Mouse (Mus musculus) brown adipose tissue, adult 24 weeks (tissue): ENCODE measurements around the gene Slamf7. TPM values are rescaled to one million over a fixed set of nuclear protein-coding genes. Genes with fewer than 3 reads are reported as not detected.

Experiments
- H3K27ac ChIP-seq: fragments of 200-500 bp; replicated peaks from 2 replicates; pipeline ENCODE4 v1.5.1; 2012; ENCODE audit warnings: low read depth, mild to moderate bottlenecking, low read length
- H3K4me1 ChIP-seq: fragments of 200-500 bp; 2 replicates; pipeline ENCODE4 v1.6.1; 2012; ENCODE audit warnings: low read length, mixed read lengths; ENCODE audit not compliant: control insufficient read depth, insufficient read depth, insufficient read length
- H3K4me3 ChIP-seq: fragments of 200-500 bp; 2 replicates; pipeline ENCODE4 v1.5.1; 2012; ENCODE audit warnings: low read depth, mild to moderate bottlenecking, low read length, moderate library complexity; ENCODE audit not compliant: insufficient read depth
- polyA plus RNA-seq: library from polyadenylated mRNA; stranded (reverse); fragments of >200 nt; gene quantifications from 2 replicates; pipeline ENCODE4 v1.2.4, GENCODE M21; 2012; ENCODE audit not compliant: missing spikeins, insufficient read depth, insufficient read length

The Slamf7 gene
- polyA plus RNA-seq, 1 experiment: 1.6 TPM

DNA sequence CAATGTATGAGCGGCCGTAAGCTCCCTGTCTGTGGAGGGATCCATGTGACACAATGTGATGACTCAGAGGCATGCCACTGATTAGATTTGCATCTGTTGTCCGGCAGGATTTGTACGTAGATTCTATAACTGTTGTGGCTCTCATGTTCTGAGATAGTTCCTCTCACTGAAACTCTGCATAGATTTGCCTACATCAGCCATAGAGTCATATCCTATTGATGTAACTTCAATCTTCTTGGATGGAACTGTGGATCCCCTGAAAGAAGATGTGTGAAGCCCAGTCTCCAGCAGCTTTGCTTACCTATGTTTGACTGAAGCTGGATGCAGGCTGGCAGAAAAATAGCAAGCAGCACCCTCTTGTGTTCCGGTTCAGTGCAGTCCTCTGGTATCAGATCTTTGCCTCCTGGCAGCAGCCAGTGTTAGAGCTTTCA lies 5.7 kb upstream of the Slamf7 start:
- Histone ChIP-seq H3K4me3 (no peak overlapping the region), H3K4me1 (no peaks in the 10 kb centered on the region), H3K27ac (no peak overlapping the region)

DNA sequence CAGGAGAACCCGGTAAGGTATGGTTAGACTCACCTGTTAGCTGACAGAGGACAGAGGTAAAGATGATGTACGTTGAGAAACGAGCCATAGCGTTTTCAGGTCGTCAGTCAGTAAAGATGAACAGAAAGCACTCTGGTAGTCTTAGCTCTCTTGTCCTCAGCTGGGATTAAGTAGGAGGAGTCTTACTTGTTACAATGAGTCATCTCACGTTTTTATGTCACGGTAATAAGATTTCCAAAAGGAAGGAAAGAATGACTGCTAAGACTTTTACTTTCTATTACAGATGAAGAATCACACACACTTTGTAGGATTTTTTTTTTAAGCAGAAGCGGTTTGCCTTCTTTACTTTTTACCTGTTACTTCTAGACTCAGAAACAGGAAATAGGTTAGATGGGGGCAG lies 4.0 kb downstream of the Slamf7 start:
- Histone ChIP-seq H3K27ac (no peak overlapping the region), H3K4me1 (no peaks in the 10 kb centered on the region), H3K4me3 (peak overlapping the region; percentile 14; the same call in 1 of the 2 replicates)

DNA sequence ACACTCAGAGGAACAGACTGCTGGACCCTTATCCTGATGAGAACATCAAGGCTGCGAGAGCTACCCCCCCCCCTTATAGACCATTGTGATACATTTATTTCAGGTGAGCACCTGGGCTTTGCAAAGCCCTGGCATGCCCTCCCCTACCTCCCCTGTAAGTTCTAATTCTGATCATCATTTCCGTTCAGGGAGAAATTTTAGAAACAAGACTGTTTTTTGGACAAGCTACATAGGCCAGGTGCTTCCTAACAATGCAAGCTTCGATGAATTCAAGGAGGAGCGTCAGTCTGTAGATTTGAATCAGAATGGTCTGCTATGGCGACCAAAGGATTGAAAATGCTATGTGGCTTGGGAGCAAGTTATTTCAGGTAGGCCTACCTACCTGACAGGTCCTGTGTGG lies 5.1 kb downstream of the Slamf7 start:
- H3K27ac ChIP-seq: no peak overlapping the region
- no peaks in the 10 kb centered on the region for H3K4me1 ChIP-seq
- H3K4me3 ChIP-seq: peak overlapping the region; percentile 7; the same call in 1 of the 2 replicates

- no peaks in the 10 kb centered on the region for H3K4me1 ChIP-seq
- peak overlapping the region; percentile 46 for H3K27ac ChIP-seq
- 0 out of 2 replicates have a peak overlapping the region, but pooled peaks have one; percentile 0 for H3K4me3 ChIP-seq
Observed at GRCm38 (mm10) chr1:171646429-171646940, 6.3 kb downstream of the Slamf7 start.

GRCm38 (mm10) chr1:171643612-171644011 lies 9.2 kb downstream of the Slamf7 start:
- H3K27ac ChIP-seq: no peak overlapping the region

DNA sequence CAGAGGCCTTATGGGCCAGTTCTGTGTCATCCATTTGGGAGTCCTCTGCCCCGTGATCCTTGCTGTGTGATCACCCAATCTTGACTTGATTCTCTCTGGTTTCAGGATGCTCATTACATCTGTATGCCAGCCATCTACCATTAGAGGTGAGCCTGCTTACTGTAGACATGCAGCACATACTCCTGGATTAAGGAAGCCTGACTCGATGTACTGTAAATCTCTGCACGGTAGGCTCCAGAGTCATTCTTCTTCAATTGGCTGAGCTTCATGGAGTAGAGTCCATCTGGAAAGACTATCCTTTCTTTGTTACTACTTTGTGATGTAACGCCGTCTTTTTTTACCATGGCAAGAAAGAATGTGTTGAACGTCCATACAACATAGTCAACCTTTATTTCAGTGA lies 12.0 kb downstream of the Slamf7 start:
- no peaks in the 10 kb centered on the region for H3K4me1 ChIP-seq
- no peak overlapping the region for H3K4me3 ChIP-seq
- no peak overlapping the region for H3K27ac ChIP-seq

More at GRCm38 (mm10) chr1:171643612-171644011, 9.2 kb downstream of the Slamf7 start:
- no peak overlapping the region for H3K4me3 ChIP-seq
- no peaks in the 10 kb centered on the region for H3K4me1 ChIP-seq

DNA sequence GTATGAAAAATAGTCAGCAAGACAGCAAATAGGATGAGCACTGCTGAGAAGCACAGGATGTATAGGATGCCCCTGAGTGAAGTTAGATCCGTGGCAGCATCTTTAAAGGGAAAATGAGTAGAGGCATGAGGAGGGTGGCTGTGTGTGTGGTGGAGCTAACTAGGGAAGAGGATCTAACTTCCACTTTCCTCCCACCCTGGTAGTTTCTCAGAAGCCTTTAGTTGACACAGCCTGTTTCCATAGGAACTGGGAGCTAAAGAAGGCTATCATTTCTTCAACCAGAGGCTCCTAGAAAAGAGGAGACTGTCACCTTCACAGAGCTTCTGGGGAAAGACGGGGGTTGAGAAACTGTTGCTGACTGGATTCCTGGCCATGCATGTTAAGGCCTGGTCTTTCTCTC lies 14.1 kb downstream of the Slamf7 start:
- Histone ChIP-seq H3K4me1 (no peaks in the 10 kb centered on the region), H3K27ac (no peak overlapping the region), H3K4me3 (no peak overlapping the region)

GRCm38 (mm10) chr1:171637101-171637500 lies 15.7 kb downstream of the Slamf7 start:
- Histone ChIP-seq H3K4me3 (no peak overlapping the region), H3K27ac (no peak overlapping the region), H3K4me1 (no peaks in the 10 kb centered on the region)

- H3K4me3 ChIP-seq: no peak overlapping the region
- H3K27ac ChIP-seq: no peak overlapping the region
- H3K4me1 ChIP-seq: no peaks in the 10 kb centered on the region
Observed at GRCm38 (mm10) chr1:171635696-171636095, 17.1 kb downstream of the Slamf7 start.

GRCm38 (mm10) chr1:171631447-171631846 lies 21.4 kb downstream of the Slamf7 start:
- Histone ChIP-seq H3K4me3 (no peak overlapping the region), H3K27ac (no peak overlapping the region), H3K4me1 (no peaks in the 10 kb centered on the region)

- Histone ChIP-seq H3K4me3 (no peak overlapping the region), H3K27ac (0 out of 2 replicates have a peak overlapping the region, but pooled peaks have one; percentile 0), H3K4me1 (no peaks in the 10 kb centered on the region)
Observed at GRCm38 (mm10) chr1:171630912-171631311, 21.9 kb downstream of the Slamf7 start.

DNA sequence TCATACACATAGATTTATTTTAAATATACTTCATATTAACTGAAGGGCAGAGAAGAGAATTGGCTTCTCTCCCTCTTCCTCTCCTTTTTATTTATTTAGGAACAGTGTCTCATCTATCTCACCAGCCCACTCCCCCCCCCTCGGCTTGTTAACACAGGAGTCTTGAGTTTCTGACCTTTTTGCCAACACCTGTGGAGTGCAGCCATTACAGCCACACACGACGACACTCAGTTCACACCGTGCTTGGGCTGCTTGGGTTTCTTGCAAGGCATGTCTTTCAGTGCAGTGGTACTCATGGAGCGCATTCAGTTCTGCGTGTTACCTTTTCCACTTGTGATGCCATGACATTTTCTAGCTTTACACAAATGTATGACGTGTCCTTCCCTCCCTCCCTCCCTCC lies 22.8 kb downstream of the Slamf7 start:
- Histone ChIP-seq H3K27ac (no peak overlapping the region), H3K4me3 (no peak overlapping the region), H3K4me1 (no peaks in the 10 kb centered on the region)

DNA sequence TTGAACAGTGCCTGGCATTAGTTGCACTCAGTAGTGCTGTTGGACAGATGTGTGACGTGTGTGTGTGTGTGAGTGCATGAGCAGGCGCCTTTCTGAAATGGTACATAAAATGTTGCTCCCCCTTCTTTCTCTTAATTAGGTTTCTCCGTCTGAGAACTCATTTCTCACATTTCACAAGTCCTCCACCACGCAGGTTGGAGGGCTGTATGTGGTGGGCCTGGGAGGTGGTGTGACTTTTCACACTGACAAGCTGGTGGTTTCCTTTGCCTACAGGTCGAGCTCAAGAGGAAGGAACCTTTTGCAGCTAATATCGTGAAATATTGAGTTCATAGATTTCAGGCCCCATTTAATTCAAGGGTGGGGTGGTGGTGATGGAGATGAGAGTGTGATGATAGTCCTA lies 23.7 kb downstream of the Slamf7 start:
- no peaks in the 10 kb centered on the region for H3K4me1 ChIP-seq
- H3K4me3 ChIP-seq: no peak overlapping the region

DNA sequence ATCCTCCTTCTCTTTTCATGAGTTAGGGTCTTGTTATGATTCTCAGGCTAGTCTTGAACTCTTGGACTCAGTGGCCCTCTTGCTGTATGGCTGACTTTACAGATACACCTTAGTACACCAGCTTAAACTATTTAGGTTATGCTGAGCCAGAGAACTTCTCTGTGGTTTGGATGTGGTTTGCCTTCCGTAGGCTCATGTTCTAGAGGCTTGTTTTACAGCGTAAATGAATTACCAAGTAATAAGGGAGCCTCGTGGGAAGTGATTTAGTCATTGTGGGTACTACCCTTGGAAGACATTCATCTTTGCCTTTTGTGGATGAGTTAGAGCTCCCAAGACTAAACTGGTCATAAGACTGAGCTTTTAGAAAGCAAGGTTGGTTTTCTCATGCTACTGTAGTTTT lies 25.0 kb downstream of the Slamf7 start:
- no peak overlapping the region for H3K27ac ChIP-seq
- no peak overlapping the region for H3K4me3 ChIP-seq
- no peaks in the 10 kb centered on the region for H3K4me1 ChIP-seq

More for the DNA sequence above, 23.7 kb downstream of the Slamf7 start:
- no peak overlapping the region for H3K27ac ChIP-seq

DNA sequence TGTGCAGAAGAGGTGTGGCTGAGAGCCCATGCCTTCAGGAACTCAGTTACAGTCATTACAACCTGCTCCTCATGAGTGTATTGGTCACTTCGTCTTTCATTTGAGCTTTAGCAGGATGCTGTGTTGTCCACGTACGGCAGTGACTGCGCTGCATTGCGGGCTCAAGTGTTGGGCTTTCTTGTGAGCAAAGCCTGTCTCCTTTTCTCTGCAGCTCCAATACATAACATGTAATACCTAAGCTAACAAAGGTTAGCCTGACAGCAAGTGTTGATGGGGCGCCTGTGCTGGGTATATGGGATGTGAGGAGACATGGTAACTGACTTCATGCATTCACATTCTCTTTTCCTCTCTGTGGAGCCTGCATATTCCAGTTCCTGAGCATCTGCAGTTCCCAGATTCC lies 32.7 kb downstream of the Slamf7 start:
- H3K27ac ChIP-seq: no peak overlapping the region
- H3K4me1 ChIP-seq: no peaks in the 10 kb centered on the region
- no peak overlapping the region for H3K4me3 ChIP-seq

GRCm38 (mm10) chr1:171619645-171620044 lies 33.2 kb downstream of the Slamf7 start:
- Histone ChIP-seq H3K4me3 (no peak overlapping the region), H3K4me1 (no peaks in the 10 kb centered on the region), H3K27ac (no peak overlapping the region)
